Mouse (Mus musculus) urinary bladder, postnatal 14 days (tissue): ENCODE results near the gene Adamtsl4.

Experiments used
- DNase-seq: peaks from one replicate; pipeline ENCODE4 v3.0.0; 2021; ENCODE audit warnings: low spot score

Adamtsl4 gene

GRCm38 (mm10) chr3:95687524-95688421 lies at the start of gene Adamtsl4:
Adamtsl4 (minus strand) TSS chr3:95687917.
- DNase-seq = peak; percentile 81

GRCm38 (mm10) chr3:95735071-95735670 lies 47.5 kb upstream of the Adamtsl4 start:
- DNase-seq = no peak

GRCm38 (mm10) chr3:95734092-95734702 lies 46.5 kb upstream of the Adamtsl4 start:
- peak; percentile 73 for DNase-seq

GRCm38 (mm10) chr3:95732744-95733521 lies 45.2 kb upstream of the Adamtsl4 start:
- DNase-seq = peak; percentile 49

- DNase-seq = no peak
Measured at GRCm38 (mm10) chr3:95732297-95732696, 44.6 kb upstream of the Adamtsl4 start.

- DNase-seq = no peak
Measured at GRCm38 (mm10) chr3:95731802-95732201, 44.1 kb upstream of the Adamtsl4 start.

- DNase-seq = no peak
Measured at GRCm38 (mm10) chr3:95730431-95730830, 42.7 kb upstream of the Adamtsl4 start.

- DNase-seq = peak; percentile 55
Measured at GRCm38 (mm10) chr3:95728906-95729305, 41.2 kb upstream of the Adamtsl4 start.

- DNase-seq = no peak
Measured at GRCm38 (mm10) chr3:95726696-95727358, 39.1 kb upstream of the Adamtsl4 start.

GRCm38 (mm10) chr3:95725863-95726262 lies 38.1 kb upstream of the Adamtsl4 start:
- no peak for DNase-seq

GRCm38 (mm10) chr3:95722386-95722785 lies 34.7 kb upstream of the Adamtsl4 start:
- no peak for DNase-seq

- no peak for DNase-seq
Measured at GRCm38 (mm10) chr3:95718153-95718552, 30.4 kb upstream of the Adamtsl4 start.

GRCm38 (mm10) chr3:95716075-95716474 lies 28.4 kb upstream of the Adamtsl4 start:
- DNase-seq = no peak

GRCm38 (mm10) chr3:95709967-95710366 lies 22.2 kb upstream of the Adamtsl4 start:
- DNase-seq = no peak

- no peak for DNase-seq
Measured at GRCm38 (mm10) chr3:95709044-95709443, 21.3 kb upstream of the Adamtsl4 start.

- DNase-seq = no peak
Measured at GRCm38 (mm10) chr3:95707497-95707896, 19.8 kb upstream of the Adamtsl4 start.

GRCm38 (mm10) chr3:95706273-95706672 lies 18.6 kb upstream of the Adamtsl4 start:
- DNase-seq = no peak

- no peak for DNase-seq
Measured at GRCm38 (mm10) chr3:95704612-95705011, 16.9 kb upstream of the Adamtsl4 start.

- no peak for DNase-seq
Measured at GRCm38 (mm10) chr3:95703276-95703675, 15.6 kb upstream of the Adamtsl4 start.

GRCm38 (mm10) chr3:95701877-95702540 lies 14.3 kb upstream of the Adamtsl4 start:
- DNase-seq = peak; percentile 84

- no peak for DNase-seq
Measured at GRCm38 (mm10) chr3:95701085-95701484, 13.4 kb upstream of the Adamtsl4 start.
